Mouse (Mus musculus): Measurements from ENCODE around the gene Minpp1. TPM values are rescaled to one million over a fixed set of nuclear protein-coding genes. Genes with fewer than 3 reads are reported as not detected.

The Minpp1 gene
- polyA plus RNA-seq, 1 experiment from 2014 or later = 61.8 TPM

Other genes with a start within 250 kb of the Minpp1 start
- 12.3 and 13.8 TPM in 2 replicates for gene Sgms1, start 96.1 kb upstream of the Minpp1 start, polyA plus RNA-seq (2014; fragmentation: Nextera tagmentation; extraction: Ambion mirVana)
- gene Rpl9-ps6, start 19.2 kb upstream of the Minpp1 start, polyA plus RNA-seq (2014; fragmentation: Nextera tagmentation; extraction: Ambion mirVana) = 81.9 and 91.9 TPM in 2 replicates
- gene Papss2, start 110.0 kb downstream of the Minpp1 start, polyA plus RNA-seq (2014; fragmentation: Nextera tagmentation; extraction: Ambion mirVana) = 0.51 and 1.0 TPM in 2 replicates

All from midbrain, embryonic 14.5 days (tissue).